Mouse (Mus musculus): ENCODE measurements around the gene Hspb6.

The Hspb6 gene

DNA sequence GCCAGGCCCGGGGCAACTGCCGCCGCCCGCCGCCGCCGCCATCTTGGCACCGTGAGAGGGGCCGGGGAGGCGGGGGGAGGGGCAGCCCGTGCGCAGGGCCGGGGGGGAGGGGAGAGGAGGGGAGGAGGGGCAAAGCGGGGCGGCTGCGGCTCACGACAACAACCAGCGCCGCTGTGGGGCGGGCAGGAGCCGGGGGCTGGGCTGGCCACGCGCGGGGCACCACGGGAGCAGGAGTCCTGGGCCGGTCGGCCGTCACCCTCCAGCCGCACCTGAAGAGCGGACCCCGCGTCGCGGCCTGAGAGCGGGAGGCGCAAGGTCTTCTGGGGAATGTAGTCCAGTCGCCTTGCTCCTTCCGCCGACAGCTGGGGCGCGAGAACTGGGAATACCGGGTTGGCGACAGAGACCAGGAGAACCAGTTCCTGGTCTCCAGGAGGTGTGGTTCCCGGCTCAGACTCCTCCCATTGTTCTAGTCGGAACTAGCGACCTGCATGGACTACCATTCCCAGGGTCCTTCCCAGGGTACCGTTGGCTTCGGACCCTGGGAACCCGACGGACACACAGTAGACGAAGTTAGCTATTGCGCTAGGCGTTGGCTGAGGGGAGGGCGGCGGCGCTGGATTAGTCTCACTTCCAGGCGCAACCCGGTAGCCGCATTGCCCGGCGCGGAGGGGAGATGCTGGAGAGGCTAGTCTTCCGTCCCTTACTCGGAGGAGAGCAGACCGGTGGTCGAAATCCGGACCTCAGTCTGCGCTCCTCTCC, 36.9 kb downstream of the Hspb6 start, which contains the start of gene Kmt2b:
Gene Kmt2b, minus strand, starts transcription at position 51 of the 759 bp plus-strand sequence.
- peak; percentile 95 for DNase-seq

DNA sequence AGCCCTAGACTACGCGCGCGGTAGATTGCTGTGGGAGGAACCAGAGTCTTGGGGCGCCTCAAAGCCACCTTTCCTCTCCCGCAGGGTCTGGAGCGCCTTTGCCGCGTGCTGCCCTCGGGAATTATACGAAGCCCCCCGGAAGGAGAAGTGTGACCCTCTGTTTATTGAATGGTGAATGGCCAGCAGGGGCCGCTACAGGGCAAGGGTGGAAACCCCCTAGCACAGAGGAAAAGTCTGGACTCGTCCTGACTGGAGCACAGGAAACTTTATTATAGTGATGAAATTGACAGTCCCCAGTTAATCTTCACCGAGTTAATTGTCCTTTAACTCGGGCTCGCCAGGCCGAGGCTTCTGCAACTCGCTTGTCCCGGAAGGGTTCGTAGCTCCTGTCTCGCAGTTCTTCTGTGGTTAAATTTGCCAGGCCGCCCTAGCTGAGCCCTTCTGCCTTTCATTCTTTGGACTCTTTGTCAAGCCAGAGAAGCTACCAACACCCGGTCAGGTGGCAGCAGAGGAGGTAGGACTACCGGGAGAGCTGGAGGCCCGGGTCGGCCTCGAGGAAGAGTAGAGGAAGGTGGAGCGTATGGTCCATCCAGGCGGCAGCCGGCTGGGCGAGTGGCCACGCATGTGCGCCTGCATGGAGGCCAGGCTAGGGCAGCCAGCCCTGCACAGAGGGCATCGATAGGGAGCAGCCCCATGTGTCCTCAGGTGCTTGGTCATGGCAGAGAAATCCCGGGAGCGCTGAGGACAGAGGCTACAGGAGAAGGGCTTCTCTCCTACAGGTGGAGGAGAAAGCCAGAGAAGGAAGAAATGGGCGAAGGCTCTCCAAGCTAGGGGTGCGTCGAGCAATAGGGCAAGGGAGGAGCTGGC, 37.7 kb downstream of the Hspb6 start:
- DNase-seq: peak; percentile 89

DNA sequence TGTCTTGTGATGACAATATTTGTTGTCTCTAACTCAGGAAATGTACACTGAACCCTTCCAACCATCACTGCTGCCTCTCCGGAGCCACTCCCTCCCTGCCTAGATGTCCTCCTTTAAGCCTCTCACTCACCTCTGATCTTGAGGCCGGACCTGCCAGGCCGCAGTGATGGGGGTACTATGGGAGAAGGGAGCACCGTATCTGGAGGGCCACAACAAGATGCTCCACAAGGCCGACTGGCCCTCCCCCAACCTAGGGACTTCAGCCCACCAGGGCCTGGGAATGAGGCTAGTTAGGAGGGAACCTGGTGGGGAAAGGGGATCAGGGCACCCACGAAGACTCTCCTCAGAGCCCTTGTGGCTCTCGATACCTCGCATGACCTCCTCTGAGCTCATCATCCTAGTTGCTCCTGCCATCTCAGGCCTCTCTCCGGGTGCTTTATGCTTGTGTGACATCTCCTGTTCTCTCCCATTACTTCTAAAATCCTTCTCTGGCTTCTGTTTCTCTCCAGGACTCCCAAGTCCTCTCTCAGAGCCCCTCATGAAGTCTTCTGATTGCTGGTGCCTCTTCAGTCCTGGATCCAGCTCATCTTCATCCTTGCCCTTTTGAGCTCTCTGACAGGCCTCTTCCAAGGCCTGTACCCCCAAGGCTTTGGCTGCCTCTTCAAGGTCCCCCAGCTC, 39.1 kb downstream of the Hspb6 start:
- DNase-seq: no peak

DNA sequence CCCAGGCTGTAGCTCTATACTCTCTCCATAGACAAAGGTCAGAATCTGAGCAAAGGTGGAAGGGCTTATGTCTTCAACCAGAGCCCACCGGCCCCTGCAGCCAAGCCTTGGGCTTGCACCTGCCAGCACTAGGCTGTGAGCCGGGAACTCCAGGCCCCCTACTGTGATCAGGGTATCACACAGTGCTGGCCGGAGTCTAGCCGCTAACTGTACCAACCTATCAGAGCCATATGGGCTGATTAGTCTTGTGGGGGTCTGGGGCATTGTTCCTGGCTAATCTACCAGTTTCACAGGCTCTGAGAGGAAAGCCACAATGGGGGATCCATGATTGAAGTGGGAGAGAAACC, 39.6 kb downstream of the Hspb6 start:
- DNase-seq: no peak

DNA sequence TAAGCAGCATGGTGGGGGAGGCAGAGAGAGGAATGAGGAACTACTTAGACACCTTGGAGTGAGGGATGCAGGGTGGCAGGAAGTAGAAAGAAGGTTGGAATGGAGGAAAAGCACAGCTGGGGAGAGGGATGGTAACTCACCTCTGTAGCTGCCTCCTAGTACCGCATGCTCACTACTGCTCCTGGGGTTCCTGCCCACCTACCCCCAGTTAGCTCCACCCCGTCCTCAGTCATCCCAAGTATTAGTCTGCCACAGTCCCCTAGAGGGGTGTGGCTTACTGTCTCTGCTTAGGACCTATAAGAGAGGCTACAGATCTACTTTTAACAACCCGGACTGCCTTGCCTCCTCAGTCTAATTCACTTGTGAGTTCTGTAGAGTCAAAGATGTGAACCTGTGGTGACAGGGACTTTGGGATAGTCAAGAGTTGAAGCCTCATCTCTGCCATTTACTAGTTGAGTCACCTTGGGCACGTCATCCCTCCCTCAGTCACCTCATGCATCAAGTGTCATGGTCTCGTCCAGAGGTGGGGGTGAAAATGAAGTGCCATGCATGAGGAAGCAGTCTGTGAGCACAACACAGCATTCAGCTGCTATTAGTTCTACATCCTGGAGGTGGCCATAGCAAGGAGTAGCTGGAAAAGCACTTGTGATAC, 40.9 kb downstream of the Hspb6 start:
- no peak for DNase-seq

DNA sequence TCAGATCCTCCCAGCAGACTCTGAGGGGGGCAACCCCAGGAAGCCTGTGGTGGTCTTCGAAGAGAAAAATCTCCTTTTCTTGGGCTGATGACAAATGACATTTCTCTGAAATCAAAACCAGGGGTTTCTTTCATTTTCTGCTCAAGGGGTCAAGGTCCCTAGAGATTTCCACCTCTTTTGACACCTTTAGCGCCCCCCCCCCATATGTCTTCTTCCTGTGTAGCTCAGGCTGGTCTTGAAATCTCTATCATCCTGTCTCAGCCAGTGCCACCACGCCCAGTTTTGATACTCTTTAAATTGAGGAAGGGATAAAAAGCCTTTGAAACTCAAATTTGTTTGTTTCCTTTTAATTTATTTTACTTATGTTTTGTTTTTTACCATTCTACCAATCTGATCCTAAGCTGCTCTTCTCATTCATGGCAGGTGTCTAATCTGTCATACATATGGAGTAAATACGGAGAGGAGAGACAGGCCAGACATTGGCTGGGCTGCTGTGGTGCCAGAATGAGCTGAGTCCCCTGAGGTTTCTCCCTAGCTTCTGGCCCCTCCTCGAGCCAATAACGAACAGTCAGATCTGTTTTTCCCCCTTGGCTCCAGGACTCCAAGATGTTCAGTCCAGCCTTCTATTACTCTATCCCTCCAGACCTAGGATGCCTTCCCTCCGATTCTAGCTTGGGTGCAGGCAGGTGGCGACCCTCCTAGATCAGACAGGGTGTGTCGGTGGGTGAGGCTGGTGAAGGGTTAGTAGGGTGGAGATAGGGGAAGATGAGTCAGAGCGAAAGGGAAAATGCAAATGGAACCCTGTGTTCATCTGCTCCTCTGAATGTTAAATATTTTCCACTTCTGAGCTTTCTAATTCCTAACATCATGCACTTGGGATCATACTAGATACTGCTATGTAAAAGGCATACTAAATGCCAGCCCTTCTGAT, 41.9 kb downstream of the Hspb6 start:
- no peak for DNase-seq

DNA sequence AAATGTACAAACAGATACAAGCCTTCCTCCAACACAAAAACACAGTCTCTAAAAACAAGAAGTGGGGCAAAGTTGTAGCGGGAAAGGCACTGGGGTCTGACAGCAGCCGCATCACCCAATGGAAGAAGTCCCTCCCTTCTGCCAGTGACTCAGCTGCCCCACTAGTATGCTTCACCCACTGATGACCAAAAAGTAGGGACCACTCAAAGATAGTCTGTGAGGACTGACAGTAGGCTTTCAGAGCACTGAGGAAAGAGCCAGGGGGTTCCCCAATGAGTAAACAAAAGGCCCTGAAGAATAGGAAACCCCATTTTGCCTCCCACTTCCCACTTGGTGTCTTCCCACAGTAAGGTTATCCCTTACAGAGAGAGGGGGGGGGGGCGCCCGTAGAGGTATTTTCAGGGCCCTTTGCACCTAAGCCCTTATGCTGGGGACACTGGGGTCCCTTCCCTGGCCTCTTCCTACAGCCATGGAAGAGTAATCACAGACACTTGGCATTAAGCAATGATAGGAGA, 42.6 kb downstream of the Hspb6 start:
- no peak for DNase-seq

DNA sequence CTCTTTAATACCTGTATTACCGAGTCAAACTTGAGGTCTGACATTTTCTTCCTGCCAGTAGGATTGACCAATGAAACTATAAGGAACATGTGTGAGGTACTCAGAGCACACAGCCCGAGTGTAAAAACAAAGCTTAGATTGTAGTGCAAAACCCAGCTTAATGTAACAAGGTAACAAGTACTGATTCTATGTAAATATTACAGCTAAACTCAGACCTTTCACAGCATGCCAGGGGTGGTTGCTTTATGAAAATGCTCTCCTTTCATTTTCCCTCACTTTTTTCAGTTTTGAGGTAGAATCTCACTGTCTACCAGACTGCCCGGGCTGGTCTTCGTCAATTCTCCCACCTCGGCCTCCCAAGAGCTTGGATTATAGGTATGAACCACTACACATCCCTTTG, 44.1 kb downstream of the Hspb6 start:
- DNase-seq: no peak

DNA sequence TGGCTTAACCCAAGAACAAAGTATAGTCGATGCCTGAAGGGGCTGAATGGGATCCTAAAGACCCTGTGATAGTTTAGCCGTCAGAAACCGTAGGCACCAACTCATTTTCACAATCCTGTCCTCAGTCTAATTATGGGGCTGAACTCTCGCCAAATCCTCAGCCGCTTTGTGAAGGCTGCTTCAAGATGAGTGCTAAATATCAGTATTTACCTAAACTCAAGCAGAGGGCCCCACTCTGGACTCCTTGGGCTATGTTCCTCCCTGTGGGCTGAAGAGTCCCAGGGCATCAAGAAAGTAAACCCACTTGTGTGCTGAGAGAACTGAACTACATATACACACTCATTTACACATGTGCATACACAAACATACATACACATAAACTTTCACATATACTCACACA, 44.8 kb downstream of the Hspb6 start:
- DNase-seq: no peak

DNA sequence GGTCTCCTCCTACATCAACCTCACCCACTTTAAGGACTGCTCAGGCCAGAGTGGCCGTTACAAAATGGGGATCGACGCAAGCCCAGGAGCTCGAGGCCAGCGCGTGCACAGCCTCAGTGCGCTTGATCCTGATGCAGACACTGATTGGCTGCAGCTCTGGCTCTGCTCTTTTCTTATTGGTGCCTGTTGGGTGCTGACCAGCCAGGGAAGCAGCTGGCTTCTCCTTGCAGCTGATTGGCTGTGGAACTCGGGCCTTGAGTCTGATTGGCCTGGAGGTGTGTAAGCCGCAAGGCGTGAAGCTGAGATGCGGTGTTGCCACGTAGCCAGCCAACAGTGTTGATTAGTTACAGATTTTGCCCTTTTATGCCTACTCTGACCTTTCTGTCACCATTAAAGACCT, 46.8 kb downstream of the Hspb6 start, which contains the start of gene Zbtb32:
Gene Zbtb32, minus strand, starts transcription at position 124 of the 400 bp plus-strand sequence.
- no peak for DNase-seq

DNA sequence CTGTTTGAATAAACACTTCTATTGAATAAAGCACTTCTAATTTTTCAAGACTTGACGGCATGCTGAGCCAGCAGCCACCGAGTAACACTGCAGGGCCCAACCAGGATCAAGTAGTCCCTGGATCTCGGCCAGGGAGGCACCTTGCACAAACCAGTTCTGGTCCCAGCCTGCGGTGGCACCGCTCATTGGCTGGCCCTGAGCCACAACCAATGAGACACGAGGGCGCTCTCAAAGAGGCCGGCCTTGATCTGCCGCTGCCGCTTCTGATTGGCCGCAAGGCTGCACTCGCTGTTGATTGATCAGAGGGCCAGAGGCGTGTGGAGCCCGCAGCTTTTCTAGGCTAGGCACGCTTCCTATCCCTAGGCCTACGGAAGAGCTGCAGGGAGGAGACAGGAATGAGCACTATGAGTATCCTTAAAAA, 48.0 kb downstream of the Hspb6 start:
- peak; percentile 70 for DNase-seq

DNA sequence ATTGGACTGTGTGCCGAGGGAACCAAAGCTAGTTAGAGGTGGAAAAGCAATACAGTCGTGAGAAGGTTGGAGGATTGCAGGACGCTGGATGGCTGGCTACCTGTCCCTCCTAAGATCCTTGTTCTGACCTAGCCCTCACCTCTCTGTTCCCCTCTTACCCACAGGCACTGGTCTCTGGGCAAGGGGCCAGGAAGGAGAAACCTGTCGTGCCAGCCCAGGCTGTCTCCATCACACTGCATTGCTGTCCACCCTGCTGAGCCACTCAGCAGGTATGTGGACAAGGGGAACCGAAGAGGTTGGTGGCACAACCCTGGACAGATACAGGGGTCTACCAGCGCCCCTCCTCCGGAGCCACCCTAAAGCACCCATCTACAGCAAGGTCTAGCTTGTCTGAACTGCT, 48.7 kb downstream of the Hspb6 start:
- no peak for DNase-seq

DNA sequence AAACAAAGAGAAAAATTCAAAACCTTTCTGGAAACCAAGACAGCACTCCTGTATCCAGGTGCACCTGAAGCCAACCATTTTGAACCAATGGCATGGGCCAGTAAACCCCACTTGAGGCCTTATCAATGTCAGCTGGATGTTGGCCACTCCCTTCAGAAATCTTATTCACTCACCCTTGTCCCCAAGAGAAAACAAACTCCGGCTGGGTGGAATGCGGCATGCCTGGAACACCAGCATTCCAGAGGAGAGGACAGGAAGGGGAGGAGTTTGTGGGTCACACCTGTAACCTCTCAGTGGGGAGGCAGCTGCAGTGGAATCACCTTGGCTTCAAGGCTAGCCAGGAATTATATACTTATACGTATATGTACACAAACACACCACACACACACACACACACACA, 50.6 kb downstream of the Hspb6 start:
- no peak for DNase-seq

DNA sequence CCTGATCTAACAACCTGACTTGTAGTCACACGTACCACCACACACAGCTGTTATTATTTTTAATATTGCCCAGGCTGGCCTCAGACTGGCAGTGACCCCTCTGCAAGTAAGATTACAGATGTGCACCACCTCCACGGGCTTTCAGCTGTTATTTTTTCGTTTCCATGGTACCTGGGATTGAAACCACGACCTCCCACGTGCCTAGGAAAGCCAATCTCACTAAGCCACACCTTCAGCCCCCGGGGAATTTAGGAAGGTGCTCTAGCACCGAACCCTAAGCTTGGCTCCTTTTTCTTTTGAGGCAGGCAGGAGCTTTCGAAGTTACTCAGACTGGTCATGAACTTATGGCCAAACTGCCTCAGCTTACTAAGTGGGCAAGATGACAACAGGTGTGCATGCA, 52.4 kb downstream of the Hspb6 start:
- no peak for DNase-seq

DNA sequence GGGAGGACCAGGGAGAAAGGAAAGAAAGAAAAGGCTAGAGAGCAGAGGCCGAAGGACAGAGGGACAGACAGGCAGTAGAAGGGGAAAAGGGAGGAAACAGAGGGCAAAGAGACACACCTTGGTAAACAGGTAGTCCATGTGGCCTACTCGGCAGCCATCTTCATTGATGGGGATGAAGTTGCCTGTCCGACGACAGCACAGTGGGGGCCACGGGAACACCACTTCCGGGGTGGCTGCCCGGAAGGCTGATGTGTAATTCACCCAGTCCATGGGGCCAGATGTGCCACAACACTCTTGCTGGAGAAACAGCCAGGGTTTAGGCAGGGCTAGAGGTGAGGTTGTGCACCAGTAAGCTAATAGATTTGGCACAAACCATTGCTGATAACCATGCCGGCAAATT, 53.0 kb downstream of the Hspb6 start:
- DNase-seq: no peak

Measured in thymus, postnatal 14 days (tissue).